Mouse (Mus musculus): ENCODE measurements at regions not wholly inside any gene's neighbourhood (a gene's known extent, or its start where the extent isn't known, plus 50 kb on each side); places are given as distances from the start of the nearest gene placed in this dataset.

DNA sequence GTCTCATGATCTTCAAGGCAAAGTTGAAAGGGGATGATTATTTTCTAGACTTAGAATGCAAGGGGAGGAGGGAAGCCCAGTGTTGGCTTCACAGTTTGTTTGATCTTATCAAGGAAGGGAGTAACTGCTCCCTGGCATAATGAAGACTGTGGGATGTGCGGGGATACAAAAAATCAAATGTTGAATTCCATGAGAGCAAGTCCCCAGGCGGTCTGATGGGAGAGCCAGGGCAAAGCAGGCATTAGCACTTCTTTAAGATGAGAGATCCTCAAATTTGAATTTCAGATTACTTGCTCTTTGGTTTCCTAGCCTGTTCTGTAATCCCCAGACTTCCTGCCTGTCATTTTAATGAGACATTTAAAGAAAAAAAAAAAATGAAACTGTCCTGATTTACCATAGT is 525.6 kb upstream of the Man1a start:
- H3K4me3 ChIP-seq (replicated peaks; ENCODE audit: low read length): no peak overlapping the region
- DNase-seq (ENCODE audit: low spot score): no peak
- 41% methylated on average over 2 of the region's 2 CpGs for WGBS
- no peak overlapping the region for H3K27ac ChIP-seq (replicated peaks; ENCODE audit: low read depth, low read length)
- no peak overlapping the region for H3K9ac ChIP-seq (ENCODE audit: low read depth, low read length, severe bottlenecking)
- no peaks in the 10 kb centered on the region for H3K36me3 ChIP-seq (ENCODE audit: control insufficient read depth, insufficient read depth, low read length)
- ATAC-seq (ENCODE audit: low FRiP score, low read depth): no peak
- H3K27me3 ChIP-seq (ENCODE audit: control insufficient read depth, insufficient read depth, low read length): no peaks in the 10 kb centered on the region
- no peak overlapping the region for H3K4me2 ChIP-seq (replicated peaks; ENCODE audit: low read depth, low read length, severe bottlenecking)
- no peaks in the 10 kb centered on the region for H3K4me1 ChIP-seq (ENCODE audit: control insufficient read depth, insufficient read depth, low read length)
- TF ChIP-seq POLR2A (IDR thresholded peaks at IDR 0.05; ENCODE audit: borderline replicate concordance, extremely low read depth, insufficient read depth, insufficient read length): no peak
- no peaks in the 10 kb centered on the region for H3K9me3 ChIP-seq (ENCODE audit: control insufficient read depth, low read length)

DNA sequence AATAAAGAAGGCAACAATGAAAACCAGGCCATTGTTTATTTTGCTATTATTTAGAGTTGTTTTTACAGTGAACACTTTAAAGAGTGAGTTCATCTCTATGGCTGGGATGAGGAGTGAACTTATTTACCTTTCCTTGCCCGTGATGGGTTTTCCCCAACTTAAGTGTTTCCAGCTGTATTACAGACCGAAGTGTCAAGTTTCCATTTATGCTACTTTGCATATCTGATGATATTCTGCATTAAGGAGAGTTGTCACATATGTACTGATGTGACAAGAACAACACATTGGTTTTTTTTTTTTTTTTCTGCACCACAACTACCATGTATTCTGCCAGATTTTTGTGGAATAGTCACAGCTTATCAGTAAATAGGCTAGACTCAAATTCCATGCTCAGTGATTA is 518.7 kb upstream of the Man1a start:
- no peak for DNase-seq (ENCODE audit: low spot score)
- 47% methylated on average over 2 of the region's 2 CpGs for WGBS
- TF ChIP-seq POLR2A (IDR thresholded peaks at IDR 0.05; ENCODE audit: borderline replicate concordance, extremely low read depth, insufficient read depth, insufficient read length): no peak
- Histone ChIP-seq H3K9ac (ENCODE audit: low read depth, low read length, severe bottlenecking) (no peak overlapping the region), H3K9me3 (ENCODE audit: control insufficient read depth, low read length) (no peaks in the 10 kb centered on the region), H3K4me1 (ENCODE audit: control insufficient read depth, insufficient read depth, low read length) (no peaks in the 10 kb centered on the region), H3K4me3 (replicated peaks; ENCODE audit: low read length) (no peak overlapping the region), H3K27ac (replicated peaks; ENCODE audit: low read depth, low read length) (no peak overlapping the region), H3K36me3 (ENCODE audit: control insufficient read depth, insufficient read depth, low read length) (no peaks in the 10 kb centered on the region), H3K4me2 (replicated peaks; ENCODE audit: low read depth, low read length, severe bottlenecking) (no peak overlapping the region), H3K27me3 (ENCODE audit: control insufficient read depth, insufficient read depth, low read length) (no peaks in the 10 kb centered on the region)
- ATAC-seq (ENCODE audit: low FRiP score, low read depth): no peak

DNA sequence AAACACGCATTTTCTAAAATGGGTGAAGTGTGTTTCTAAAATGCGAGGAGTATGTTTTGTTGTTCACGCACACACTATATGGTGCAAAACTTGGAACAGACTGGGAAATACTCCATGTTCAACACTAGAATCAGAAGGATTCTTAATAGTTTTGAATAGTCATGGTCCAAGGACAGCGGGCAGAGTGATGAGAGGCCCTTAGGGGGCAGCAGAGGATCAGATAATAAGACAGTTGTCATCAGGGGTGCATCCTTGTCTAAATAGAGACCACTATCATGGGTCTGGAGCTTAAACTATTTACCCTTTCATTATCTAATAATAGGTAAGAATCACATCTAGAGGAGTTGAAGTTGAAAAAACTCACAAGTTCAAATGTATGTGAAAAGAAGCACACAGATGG is 482.2 kb upstream of the Man1a start:
- Histone ChIP-seq H3K27me3 (ENCODE audit: control insufficient read depth, insufficient read depth, low read length) (no peaks in the 10 kb centered on the region), H3K27ac (replicated peaks; ENCODE audit: low read depth, low read length) (no peak overlapping the region), H3K9ac (ENCODE audit: low read depth, low read length, severe bottlenecking) (no peak overlapping the region), H3K4me3 (replicated peaks; ENCODE audit: low read length) (no peak overlapping the region), H3K36me3 (ENCODE audit: control insufficient read depth, insufficient read depth, low read length) (no peaks in the 10 kb centered on the region), H3K4me2 (replicated peaks; ENCODE audit: low read depth, low read length, severe bottlenecking) (no peak overlapping the region), H3K4me1 (ENCODE audit: control insufficient read depth, insufficient read depth, low read length) (no peaks in the 10 kb centered on the region), H3K9me3 (ENCODE audit: control insufficient read depth, low read length) (no peaks in the 10 kb centered on the region)
- peak; percentile 22 for DNase-seq (ENCODE audit: low spot score)
- TF ChIP-seq POLR2A (IDR thresholded peaks at IDR 0.05; ENCODE audit: borderline replicate concordance, extremely low read depth, insufficient read depth, insufficient read length): no peak
- 67% methylated on average over 4 of the region's 4 CpGs for WGBS
- no peak for ATAC-seq (ENCODE audit: low FRiP score, low read depth)

DNA sequence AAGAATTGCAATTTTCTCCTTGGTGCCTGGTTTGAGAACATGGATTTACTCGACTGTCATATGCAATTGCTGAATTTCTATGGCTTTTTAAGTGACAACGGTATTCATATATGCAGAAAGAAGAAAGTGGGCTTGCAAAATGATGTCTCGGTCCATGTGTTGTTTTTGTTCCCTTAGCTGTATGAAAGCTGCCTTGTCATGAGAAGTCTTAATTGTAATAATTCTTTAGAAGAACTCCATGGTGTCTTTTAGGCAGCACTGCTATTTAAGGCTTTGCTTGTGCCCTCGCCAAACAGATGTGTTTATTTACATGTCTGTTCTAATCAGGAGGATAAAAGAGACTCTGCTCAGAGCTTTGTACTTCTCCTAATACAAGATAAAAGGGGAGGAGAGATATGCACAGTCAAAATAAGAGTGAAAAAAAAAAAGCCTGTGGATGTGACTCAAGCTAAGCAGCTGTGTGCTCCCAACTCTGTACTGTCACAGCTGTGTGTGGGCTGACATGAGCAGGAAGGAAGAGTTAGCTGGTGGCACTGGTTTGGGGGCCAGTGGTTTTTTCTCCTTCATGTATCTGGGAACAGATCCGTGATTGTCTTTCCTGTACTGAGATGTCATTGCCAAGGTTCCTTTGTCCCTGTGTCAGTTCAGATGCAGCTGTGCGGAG is 475.5 kb upstream of the Man1a start:
- H3K27ac ChIP-seq (replicated peaks; ENCODE audit: low read depth, low read length): no peak overlapping the region
- no peaks in the 10 kb centered on the region for H3K27me3 ChIP-seq (ENCODE audit: control insufficient read depth, insufficient read depth, low read length)
- H3K9ac ChIP-seq (ENCODE audit: low read depth, low read length, severe bottlenecking): no peak overlapping the region
- no peaks in the 10 kb centered on the region for H3K36me3 ChIP-seq (ENCODE audit: control insufficient read depth, insufficient read depth, low read length)
- 72% methylated on average over 6 of the region's 6 CpGs for WGBS
- TF ChIP-seq POLR2A (IDR thresholded peaks at IDR 0.05; ENCODE audit: borderline replicate concordance, extremely low read depth, insufficient read depth, insufficient read length): no peak
- no peaks in the 10 kb centered on the region for H3K4me1 ChIP-seq (ENCODE audit: control insufficient read depth, insufficient read depth, low read length)
- no peak for DNase-seq (ENCODE audit: low spot score)
- ATAC-seq (ENCODE audit: low FRiP score, low read depth): no peak
- no peaks in the 10 kb centered on the region for H3K9me3 ChIP-seq (ENCODE audit: control insufficient read depth, low read length)
- H3K4me3 ChIP-seq (replicated peaks; ENCODE audit: low read length): no peak overlapping the region
- no peak overlapping the region for H3K4me2 ChIP-seq (replicated peaks; ENCODE audit: low read depth, low read length, severe bottlenecking)

DNA sequence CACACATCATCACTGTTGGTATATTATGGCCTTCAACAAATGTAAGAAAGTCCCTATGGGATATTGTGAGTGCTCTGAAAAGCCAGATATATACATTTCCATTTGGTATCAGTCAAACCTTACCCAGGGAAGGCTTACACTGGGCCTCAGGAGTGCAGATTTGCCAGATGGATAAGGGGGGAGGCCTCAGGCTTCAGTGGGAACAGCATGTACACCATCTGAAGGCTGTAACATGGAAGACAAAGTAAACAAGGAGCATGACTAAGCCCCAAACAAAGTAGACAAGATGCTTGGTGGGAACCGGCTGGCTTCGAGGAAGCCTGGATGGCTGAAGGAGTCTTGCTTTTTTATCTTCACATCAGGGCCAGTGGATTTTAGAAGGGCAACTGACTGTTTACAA is 474.3 kb upstream of the Man1a start:
- H3K4me1 ChIP-seq (ENCODE audit: control insufficient read depth, insufficient read depth, low read length): no peaks in the 10 kb centered on the region
- no peak overlapping the region for H3K4me2 ChIP-seq (replicated peaks; ENCODE audit: low read depth, low read length, severe bottlenecking)
- no peak overlapping the region for H3K27ac ChIP-seq (replicated peaks; ENCODE audit: low read depth, low read length)
- H3K9ac ChIP-seq (ENCODE audit: low read depth, low read length, severe bottlenecking): no peak overlapping the region
- DNase-seq (ENCODE audit: low spot score): no peak
- no peaks in the 10 kb centered on the region for H3K9me3 ChIP-seq (ENCODE audit: control insufficient read depth, low read length)
- no peak overlapping the region for H3K4me3 ChIP-seq (replicated peaks; ENCODE audit: low read length)
- H3K36me3 ChIP-seq (ENCODE audit: control insufficient read depth, insufficient read depth, low read length): no peaks in the 10 kb centered on the region
- TF ChIP-seq POLR2A (IDR thresholded peaks at IDR 0.05; ENCODE audit: borderline replicate concordance, extremely low read depth, insufficient read depth, insufficient read length): no peak
- no peaks in the 10 kb centered on the region for H3K27me3 ChIP-seq (ENCODE audit: control insufficient read depth, insufficient read depth, low read length)
- ATAC-seq (ENCODE audit: low FRiP score, low read depth): no peak
- WGBS: 90% methylated on average over 2 of the region's 2 CpGs

DNA sequence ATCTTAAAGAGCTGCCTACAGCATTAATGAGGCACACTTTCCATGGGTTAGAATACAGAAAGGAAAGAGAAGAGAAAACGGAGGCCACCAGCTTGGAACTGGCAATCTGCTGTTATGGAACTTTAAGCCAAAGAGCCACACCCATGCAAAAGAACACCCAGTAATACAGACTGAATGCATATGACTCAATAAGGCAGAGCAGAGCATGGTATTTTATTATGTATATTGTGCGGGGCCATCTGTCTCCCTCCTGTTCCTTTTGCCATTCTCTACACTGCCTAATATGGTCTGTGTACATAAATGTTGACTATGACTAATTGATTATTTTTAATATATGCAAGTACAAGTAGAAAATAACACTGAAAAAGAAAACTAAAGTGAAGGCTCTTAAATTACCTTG is 472.6 kb upstream of the Man1a start:
- no peak for TF ChIP-seq POLR2A (IDR thresholded peaks at IDR 0.05; ENCODE audit: borderline replicate concordance, extremely low read depth, insufficient read depth, insufficient read length)
- H3K4me2 ChIP-seq (replicated peaks; ENCODE audit: low read depth, low read length, severe bottlenecking): no peak overlapping the region
- WGBS: 79% methylated on average over 2 of the region's 2 CpGs
- H3K9ac ChIP-seq (ENCODE audit: low read depth, low read length, severe bottlenecking): no peak overlapping the region
- ATAC-seq (ENCODE audit: low FRiP score, low read depth) (no peak), DNase-seq (ENCODE audit: low spot score) (no peak)
- H3K36me3 ChIP-seq (ENCODE audit: control insufficient read depth, insufficient read depth, low read length): no peaks in the 10 kb centered on the region
- H3K4me3 ChIP-seq (replicated peaks; ENCODE audit: low read length): no peak overlapping the region
- no peaks in the 10 kb centered on the region for H3K27me3 ChIP-seq (ENCODE audit: control insufficient read depth, insufficient read depth, low read length)
- no peaks in the 10 kb centered on the region for H3K4me1 ChIP-seq (ENCODE audit: control insufficient read depth, insufficient read depth, low read length)
- no peak overlapping the region for H3K27ac ChIP-seq (replicated peaks; ENCODE audit: low read depth, low read length)
- H3K9me3 ChIP-seq (ENCODE audit: control insufficient read depth, low read length): no peaks in the 10 kb centered on the region

Measured in limb, embryonic 14.5 days (tissue).